Mouse (Mus musculus): ENCODE results near the gene Cfap46. TPM values are rescaled to one million over a fixed set of nuclear protein-coding genes. Genes with fewer than 3 reads are reported as not detected.
A peak's percentile ranks its signal among the peaks of the same experiment; 100 is the strongest.

Cfap46 gene
- polyA plus RNA-seq, 2 experiments, result 0.17 to 0.31 TPM

DNA sequence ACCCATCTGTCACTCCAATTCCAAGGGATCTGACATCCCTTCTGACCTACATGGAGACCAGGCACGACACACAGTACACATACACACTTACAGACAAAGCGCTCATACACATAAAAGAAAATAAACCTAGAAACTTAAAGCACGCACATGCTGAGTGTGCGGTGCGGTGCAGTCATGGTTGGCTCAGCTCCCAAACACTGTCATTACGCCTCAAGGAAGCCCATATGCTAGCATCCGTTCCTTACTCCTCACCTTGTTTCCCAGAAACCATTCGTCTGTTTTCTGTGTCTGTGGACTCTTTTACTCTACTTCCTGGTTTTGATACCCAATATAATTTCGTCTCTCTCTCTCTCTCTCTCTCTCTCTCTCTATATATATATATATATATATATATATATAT is 58.5 kb downstream of the Cfap46 start:
- no peaks in the 10 kb centered on the region for H3K9me3 ChIP-seq (ENCODE audit: control insufficient read depth, low read length)
- no peak for TF ChIP-seq POLR2A (IDR thresholded peaks at IDR 0.05; ENCODE audit: borderline replicate concordance, extremely low read depth, insufficient read depth, insufficient read length)
- no peak for ATAC-seq (ENCODE audit: low FRiP score, low read depth)
- no peak for DNase-seq (ENCODE audit: low spot score)
- no peak overlapping the region for H3K27ac ChIP-seq (replicated peaks; ENCODE audit: low read depth, low read length)
- no peaks in the 10 kb centered on the region for H3K27me3 ChIP-seq (ENCODE audit: control insufficient read depth, insufficient read depth, low read length)
- no peak overlapping the region for H3K4me2 ChIP-seq (replicated peaks; ENCODE audit: low read depth, low read length, severe bottlenecking)
- 80% methylated on average over 9 of the region's 9 CpGs for WGBS
- no peak overlapping the region for H3K9ac ChIP-seq (ENCODE audit: low read depth, low read length, severe bottlenecking)
- H3K4me1 ChIP-seq (ENCODE audit: control insufficient read depth, insufficient read depth, low read length), result no peaks in the 10 kb centered on the region
- no peak overlapping the region for H3K4me3 ChIP-seq (replicated peaks; ENCODE audit: low read length)
- H3K36me3 ChIP-seq (ENCODE audit: control insufficient read depth, insufficient read depth, low read length), result no peaks in the 10 kb centered on the region

GRCm38 (mm10) chr7:139622568-139622967 is 61.0 kb downstream of the Cfap46 start:
- H3K27me3 ChIP-seq (ENCODE audit: control insufficient read depth, insufficient read depth, low read length), result no peaks in the 10 kb centered on the region
- H3K4me3 ChIP-seq (replicated peaks; ENCODE audit: low read length), result no peak overlapping the region
- no peak for DNase-seq (ENCODE audit: low spot score)
- no peak for ATAC-seq (ENCODE audit: low FRiP score, low read depth)
- H3K27ac ChIP-seq (replicated peaks; ENCODE audit: low read depth, low read length), result no peak overlapping the region
- TF ChIP-seq POLR2A (IDR thresholded peaks at IDR 0.05; ENCODE audit: borderline replicate concordance, extremely low read depth, insufficient read depth, insufficient read length), result no peak
- H3K36me3 ChIP-seq (ENCODE audit: control insufficient read depth, insufficient read depth, low read length), result no peaks in the 10 kb centered on the region
- no peak overlapping the region for H3K4me2 ChIP-seq (replicated peaks; ENCODE audit: low read depth, low read length, severe bottlenecking)
- H3K9ac ChIP-seq (ENCODE audit: low read depth, low read length, severe bottlenecking), result no peak overlapping the region
- no peaks in the 10 kb centered on the region for H3K4me1 ChIP-seq (ENCODE audit: control insufficient read depth, insufficient read depth, low read length)
- H3K9me3 ChIP-seq (ENCODE audit: control insufficient read depth, low read length), result no peaks in the 10 kb centered on the region
- 86% methylated on average over 13 of the region's 13 CpGs for WGBS

DNA sequence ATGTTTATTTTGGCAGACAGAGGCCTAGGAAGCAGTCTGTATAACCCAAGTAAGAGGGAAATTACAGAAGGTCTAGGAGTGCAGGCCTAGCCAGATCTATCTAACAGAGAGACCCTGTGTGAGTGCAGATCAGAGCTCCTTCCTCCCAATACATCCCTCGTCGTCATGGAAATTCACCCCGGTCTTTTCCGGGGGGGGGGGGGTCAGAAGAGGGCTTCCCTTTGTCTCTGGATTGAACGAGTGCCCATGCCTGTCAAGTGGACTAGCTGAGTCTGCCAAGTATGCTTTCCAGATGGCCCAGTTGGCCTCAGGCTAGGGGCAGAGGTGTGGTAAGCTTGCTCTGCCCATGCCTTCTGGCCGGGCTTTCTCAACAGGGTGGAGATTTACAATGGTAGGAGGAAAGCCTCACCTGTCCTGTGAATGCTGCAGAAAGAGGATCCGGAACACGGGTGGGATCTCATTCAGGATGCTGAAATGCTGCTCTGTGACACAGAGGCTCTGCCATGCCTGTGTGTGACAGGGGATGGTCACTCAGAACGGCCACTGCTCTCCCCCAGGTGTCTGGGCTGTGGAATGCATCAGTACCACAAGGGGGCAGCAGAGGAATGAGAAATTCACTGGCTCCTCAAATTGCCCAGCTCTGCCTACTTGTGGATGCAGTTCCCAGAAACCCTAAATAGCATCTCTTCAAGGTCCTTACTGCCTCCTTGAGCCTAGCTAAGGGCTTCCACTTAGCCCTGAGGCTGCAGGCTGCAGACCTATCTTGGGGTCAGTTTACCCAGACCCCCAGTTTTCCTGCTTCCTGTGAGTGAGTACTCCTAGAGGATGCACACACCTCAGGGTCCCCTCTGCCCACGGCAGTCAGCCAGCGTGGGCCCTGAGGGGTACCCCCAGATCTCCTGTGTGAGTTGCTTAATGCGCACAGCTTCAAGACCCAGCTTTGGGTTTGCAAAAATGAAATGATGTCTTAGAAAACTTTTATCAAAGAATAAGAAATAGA is 67.5 kb downstream of the Cfap46 start:
- Histone ChIP-seq H3K27ac (replicated peaks; ENCODE audit: low read depth, low read length) (no peak overlapping the region), H3K9ac (ENCODE audit: low read depth, low read length, severe bottlenecking) (no peak overlapping the region), H3K4me2 (replicated peaks; ENCODE audit: low read depth, low read length, severe bottlenecking) (no peak overlapping the region), H3K9me3 (ENCODE audit: control insufficient read depth, low read length) (no peaks in the 10 kb centered on the region), H3K36me3 (ENCODE audit: control insufficient read depth, insufficient read depth, low read length) (no peaks in the 10 kb centered on the region), H3K4me1 (ENCODE audit: control insufficient read depth, insufficient read depth, low read length) (no peaks in the 10 kb centered on the region), H3K4me3 (replicated peaks; ENCODE audit: low read length) (no peak overlapping the region), H3K27me3 (ENCODE audit: control insufficient read depth, insufficient read depth, low read length) (no peaks in the 10 kb centered on the region)
- ATAC-seq (ENCODE audit: low FRiP score, low read depth) (peak; percentile 60; the same call in 1 of the 2 replicates), DNase-seq (ENCODE audit: low spot score) (peak; percentile 71)
- 60% methylated on average over 12 of the region's 12 CpGs for WGBS
- TF ChIP-seq POLR2A (IDR thresholded peaks at IDR 0.05; ENCODE audit: borderline replicate concordance, extremely low read depth, insufficient read depth, insufficient read length), result no peak

DNA sequence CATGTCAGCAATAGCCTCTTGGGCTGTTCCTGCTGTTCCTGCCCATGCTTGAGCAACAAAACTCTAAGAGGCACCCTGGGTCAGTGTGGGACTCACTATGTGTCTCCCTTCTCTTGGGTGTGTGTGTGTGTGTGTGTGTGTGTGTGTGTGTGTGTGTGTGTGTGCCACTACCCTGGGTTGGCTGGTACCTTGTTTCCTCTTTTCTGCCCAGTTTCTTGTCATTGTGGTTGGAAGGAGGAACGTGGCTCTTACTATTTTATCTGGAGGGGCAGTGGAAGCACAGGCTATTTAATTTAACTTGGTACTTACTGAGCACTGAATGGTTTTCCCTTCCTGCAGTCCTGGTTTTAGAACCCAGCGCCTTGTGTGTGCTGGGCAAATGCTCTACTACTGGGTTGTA is 73.3 kb downstream of the Cfap46 start:
- no peaks in the 10 kb centered on the region for H3K27me3 ChIP-seq (ENCODE audit: control insufficient read depth, insufficient read depth, low read length)
- H3K4me3 ChIP-seq (replicated peaks; ENCODE audit: low read length), result no peak overlapping the region
- H3K4me2 ChIP-seq (replicated peaks; ENCODE audit: low read depth, low read length, severe bottlenecking), result no peak overlapping the region
- ATAC-seq (ENCODE audit: low FRiP score, low read depth) (no peak), DNase-seq (ENCODE audit: low spot score) (no peak)
- no peaks in the 10 kb centered on the region for H3K4me1 ChIP-seq (ENCODE audit: control insufficient read depth, insufficient read depth, low read length)
- WGBS, result 73% methylated on average over 2 of the region's 2 CpGs
- H3K9ac ChIP-seq (ENCODE audit: low read depth, low read length, severe bottlenecking), result no peak overlapping the region
- no peaks in the 10 kb centered on the region for H3K9me3 ChIP-seq (ENCODE audit: control insufficient read depth, low read length)
- no peak for TF ChIP-seq POLR2A (IDR thresholded peaks at IDR 0.05; ENCODE audit: borderline replicate concordance, extremely low read depth, insufficient read depth, insufficient read length)
- H3K36me3 ChIP-seq (ENCODE audit: control insufficient read depth, insufficient read depth, low read length), result no peaks in the 10 kb centered on the region
- H3K27ac ChIP-seq (replicated peaks; ENCODE audit: low read depth, low read length), result no peak overlapping the region

GRCm38 (mm10) chr7:139595862-139596261 is 87.8 kb downstream of the Cfap46 start:
- Histone ChIP-seq H3K9me3 (ENCODE audit: control insufficient read depth, low read length) (no peaks in the 10 kb centered on the region), H3K27ac (replicated peaks; ENCODE audit: low read depth, low read length) (no peak overlapping the region), H3K4me1 (ENCODE audit: control insufficient read depth, insufficient read depth, low read length) (no peaks in the 10 kb centered on the region), H3K27me3 (ENCODE audit: control insufficient read depth, insufficient read depth, low read length) (no peaks in the 10 kb centered on the region), H3K4me3 (replicated peaks; ENCODE audit: low read length) (no peak overlapping the region), H3K9ac (ENCODE audit: low read depth, low read length, severe bottlenecking) (no peak overlapping the region), H3K36me3 (ENCODE audit: control insufficient read depth, insufficient read depth, low read length) (no peaks in the 10 kb centered on the region), H3K4me2 (replicated peaks; ENCODE audit: low read depth, low read length, severe bottlenecking) (no peak overlapping the region)
- ATAC-seq (ENCODE audit: low FRiP score, low read depth) (no peak), DNase-seq (ENCODE audit: low spot score) (no peak)
- 54% methylated on average over 6 of the region's 6 CpGs for WGBS
- TF ChIP-seq POLR2A (IDR thresholded peaks at IDR 0.05; ENCODE audit: borderline replicate concordance, extremely low read depth, insufficient read depth, insufficient read length), result no peak
